Mouse (Mus musculus) natural killer cell, adult 2 months (primary cell): ENCODE measurements around the gene Grid2.
"Not testable (repeated sequence)": the region's sequence is repeated elsewhere in the genome, so short reads cannot be mapped to it uniquely, and the experiment has no call there.

Experiments
- DNase-seq, 2 experiments: peaks; one replicate each; pipeline ENCODE4 v3.0.0; 2022; ENCODE audit warnings: low spot score in 2 of 2

The Grid2 gene

GRCm38 (mm10) chr6:63255826-63256555 lies at the start of gene Grid2:
TSS of gene Grid2 (plus strand) at chr6:63255876.
- DNase-seq, result no peak

GRCm38 (mm10) chr6:63250738-63251137 lies 4.9 kb upstream of the Grid2 start:
- no peak for DNase-seq

- no peak for DNase-seq
Observed at GRCm38 (mm10) chr6:63256556-63257405, 1.1 kb downstream of the Grid2 start.

- DNase-seq, result no peak
Observed at GRCm38 (mm10) chr6:63257406-63257845, 1.8 kb downstream of the Grid2 start.

- no peak for DNase-seq
Observed at GRCm38 (mm10) chr6:63257876-63258275, 2.2 kb downstream of the Grid2 start.

GRCm38 (mm10) chr6:63259764-63260163 lies 4.1 kb downstream of the Grid2 start:
- no peak for DNase-seq

GRCm38 (mm10) chr6:63284419-63284818 lies 28.7 kb downstream of the Grid2 start:
- DNase-seq, result no peak

GRCm38 (mm10) chr6:63342438-63343004 lies 86.8 kb downstream of the Grid2 start:
- DNase-seq, result no peak

GRCm38 (mm10) chr6:63347015-63347414 lies 91.3 kb downstream of the Grid2 start:
- no peak for DNase-seq

GRCm38 (mm10) chr6:63381061-63381611 lies 125.5 kb downstream of the Grid2 start:
- DNase-seq, result no peak

GRCm38 (mm10) chr6:63401698-63402097 lies 146.0 kb downstream of the Grid2 start:
- DNase-seq, result no peak

- no peak for DNase-seq
Observed at GRCm38 (mm10) chr6:63417534-63417933, 161.9 kb downstream of the Grid2 start.

GRCm38 (mm10) chr6:63432751-63433150 lies 177.1 kb downstream of the Grid2 start:
- DNase-seq, result no peak

GRCm38 (mm10) chr6:63448175-63448574 lies 192.5 kb downstream of the Grid2 start:
- no peak for DNase-seq

- no peak for DNase-seq
Observed at GRCm38 (mm10) chr6:63482141-63482540, 226.5 kb downstream of the Grid2 start.

- no peak for DNase-seq
Observed at GRCm38 (mm10) chr6:63515016-63515415, 259.3 kb downstream of the Grid2 start.

- DNase-seq, result no peak
Observed at GRCm38 (mm10) chr6:63515957-63516356, 260.3 kb downstream of the Grid2 start.

GRCm38 (mm10) chr6:63531751-63532150 lies 276.1 kb downstream of the Grid2 start:
- no peak for DNase-seq

GRCm38 (mm10) chr6:63532901-63533300 lies 277.2 kb downstream of the Grid2 start:
- no peak for DNase-seq

- DNase-seq, result no peak
Observed at GRCm38 (mm10) chr6:63547741-63548140, 292.1 kb downstream of the Grid2 start.

- not testable (repeated sequence) for DNase-seq
Observed at GRCm38 (mm10) chr6:63568741-63569140, 313.1 kb downstream of the Grid2 start.

- no peak for DNase-seq
Observed at GRCm38 (mm10) chr6:63590681-63591080, 335.0 kb downstream of the Grid2 start.
